Mouse (Mus musculus) liver, embryonic 15.5 days (tissue): ENCODE measurements at regions not wholly inside any gene's neighbourhood (a gene's known extent, or its start where the extent isn't known, plus 50 kb on each side); places are given as distances from the start of the nearest gene placed in this dataset.

Experiments
- ATAC-seq: fragments of 200-750 bp; cut with Nextera tagmentation; 2 replicates; pipeline ENCODE4 v1.8.0; 2017; ENCODE audit warnings: moderate number of reproducible peaks, mild to moderate bottlenecking, moderate library complexity; ENCODE audit not compliant: insufficient read depth
- H3K27ac ChIP-seq: fragments of 300-500 bp; sonication (generic); replicated peaks from 2 replicates; pipeline ENCODE4 v1.5.1; 2015; ENCODE audit warnings: mild to moderate bottlenecking, inconsistent platforms
- H3K27me3 ChIP-seq: fragments of 300-500 bp; sonication (generic); 2 replicates; pipeline ENCODE4 v1.6.1; 2015; ENCODE audit warnings: mild to moderate bottlenecking, inconsistent platforms
- H3K36me3 ChIP-seq: fragments of 300-500 bp; sonication (generic); replicated peaks from 2 replicates; pipeline ENCODE4 v1.6.1; 2015; ENCODE audit warnings: moderate library complexity, mild to moderate bottlenecking, inconsistent platforms
- H3K4me1 ChIP-seq: fragments of 300-500 bp; sonication (generic); replicated peaks from 2 replicates; pipeline ENCODE4 v1.6.1; 2015; ENCODE audit warnings: inconsistent platforms
- H3K4me2 ChIP-seq: fragments of 300-500 bp; sonication (generic); 2 replicates; pipeline ENCODE4 v1.6.1; 2015; ENCODE audit warnings: moderate library complexity, mild to moderate bottlenecking, inconsistent platforms
- H3K4me3 ChIP-seq: fragments of 300-500 bp; sonication (generic); replicated peaks from 2 replicates; pipeline ENCODE4 v1.5.1; 2015; ENCODE audit warnings: mild to moderate bottlenecking, inconsistent platforms
- H3K9ac ChIP-seq: fragments of 300-500 bp; sonication (generic); 2 replicates; pipeline ENCODE4 v1.6.1; 2015; ENCODE audit warnings: moderate library complexity, mild to moderate bottlenecking, inconsistent platforms
- H3K9me3 ChIP-seq: fragments of 300-500 bp; sonication (generic); replicated peaks from 2 replicates; pipeline ENCODE4 v1.6.1; 2016; ENCODE audit warnings: inconsistent platforms
- WGBS: fragments of 180-500 bp; shearing (Covaris S2); methylation state at CpG from one replicate; pipeline ENCODE4 v1.1.7; 2015; ENCODE audit warnings: mixed read lengths; ENCODE audit not compliant: insufficient replicate concordance; 5-methylcytosine and 5-hydroxymethylcytosine counted together

- H3K4me3 ChIP-seq = no peak overlapping the region
- ATAC-seq = no peak
- no peak overlapping the region for H3K27ac ChIP-seq
- no peaks in the 10 kb centered on the region for H3K36me3 ChIP-seq
- no peak overlapping the region for H3K4me2 ChIP-seq
- 31% methylated on average over 6 of the region's 6 CpGs for WGBS
- H3K4me1 ChIP-seq = no peaks in the 10 kb centered on the region
- no peaks in the 10 kb centered on the region for H3K9me3 ChIP-seq
- peaks cover 17% of the 10 kb centered on the region for H3K27me3 ChIP-seq
- H3K9ac ChIP-seq = no peak overlapping the region
These were observed 119.1 kb downstream of the Tle3 start for GRCm38 (mm10) chr9:61491131-61491712.

GRCm38 (mm10) chr9:61489983-61490382 lies 117.8 kb downstream of the Tle3 start:
- H3K36me3 ChIP-seq = no peaks in the 10 kb centered on the region
- H3K27ac ChIP-seq = no peak overlapping the region
- H3K4me2 ChIP-seq = no peak overlapping the region
- 45% methylated on average over 6 of the region's 6 CpGs for WGBS
- H3K9me3 ChIP-seq = no peaks in the 10 kb centered on the region
- no peaks in the 10 kb centered on the region for H3K4me1 ChIP-seq
- no peak overlapping the region for H3K9ac ChIP-seq
- no peak overlapping the region for H3K4me3 ChIP-seq
- no peak for ATAC-seq
- H3K27me3 ChIP-seq = peaks cover 17% of the 10 kb centered on the region

- Histone ChIP-seq H3K4me1 (no peaks in the 10 kb centered on the region), H3K4me3 (no peak overlapping the region), H3K9ac (no peak overlapping the region), H3K9me3 (no peaks in the 10 kb centered on the region), H3K27me3 (peaks cover 17% of the 10 kb centered on the region), H3K4me2 (no peak overlapping the region), H3K27ac (no peak overlapping the region), H3K36me3 (no peaks in the 10 kb centered on the region)
- no peak for ATAC-seq
- 40% methylated on average over 9 of the region's 9 CpGs for WGBS
These were observed 117.0 kb downstream of the Tle3 start for GRCm38 (mm10) chr9:61489147-61489546.

- peaks cover 17% of the 10 kb centered on the region for H3K27me3 ChIP-seq
- H3K27ac ChIP-seq = no peak overlapping the region
- H3K4me1 ChIP-seq = no peaks in the 10 kb centered on the region
- H3K4me3 ChIP-seq = no peak overlapping the region
- H3K4me2 ChIP-seq = no peak overlapping the region
- no peak for ATAC-seq
- H3K36me3 ChIP-seq = no peaks in the 10 kb centered on the region
- no peak overlapping the region for H3K9ac ChIP-seq
- H3K9me3 ChIP-seq = no peaks in the 10 kb centered on the region
- 72% methylated on average over 12 of the region's 12 CpGs for WGBS
These were observed 115.7 kb downstream of the Tle3 start for GRCm38 (mm10) chr9:61487824-61488223.

GRCm38 (mm10) chr9:61487146-61487545 lies 115.0 kb downstream of the Tle3 start:
- H3K27ac ChIP-seq = no peak overlapping the region
- 71% methylated on average over 7 of the region's 7 CpGs for WGBS
- no peaks in the 10 kb centered on the region for H3K9me3 ChIP-seq
- H3K27me3 ChIP-seq = peaks cover 17% of the 10 kb centered on the region
- no peak overlapping the region for H3K4me2 ChIP-seq
- no peaks in the 10 kb centered on the region for H3K36me3 ChIP-seq
- no peak for ATAC-seq
- H3K4me1 ChIP-seq = no peaks in the 10 kb centered on the region
- H3K4me3 ChIP-seq = no peak overlapping the region
- H3K9ac ChIP-seq = no peak overlapping the region

- Histone ChIP-seq H3K4me2 (no peak overlapping the region), H3K27me3 (peaks cover 16% of the 10 kb centered on the region), H3K9ac (no peak overlapping the region), H3K4me3 (no peak overlapping the region), H3K4me1 (no peaks in the 10 kb centered on the region), H3K9me3 (no peaks in the 10 kb centered on the region), H3K27ac (no peak overlapping the region), H3K36me3 (no peaks in the 10 kb centered on the region)
- no peak for ATAC-seq
- 23% methylated on average over 3 of the region's 3 CpGs for WGBS
These were observed 112.2 kb downstream of the Tle3 start for GRCm38 (mm10) chr9:61484391-61484790.

- Histone ChIP-seq H3K4me1 (no peaks in the 10 kb centered on the region), H3K4me2 (no peak overlapping the region), H3K9me3 (no peaks in the 10 kb centered on the region), H3K36me3 (no peaks in the 10 kb centered on the region), H3K4me3 (no peak overlapping the region), H3K27ac (no peak overlapping the region), H3K9ac (no peak overlapping the region), H3K27me3 (no peaks in the 10 kb centered on the region)
- ATAC-seq = no peak
- 31% methylated on average over 6 of the region's 6 CpGs for WGBS
These were observed 107.5 kb downstream of the Tle3 start for GRCm38 (mm10) chr9:61479626-61480025.

- Histone ChIP-seq H3K9me3 (no peaks in the 10 kb centered on the region), H3K27me3 (no peaks in the 10 kb centered on the region), H3K9ac (no peak overlapping the region), H3K4me2 (no peak overlapping the region), H3K27ac (no peak overlapping the region), H3K4me3 (no peak overlapping the region), H3K4me1 (no peaks in the 10 kb centered on the region), H3K36me3 (no peaks in the 10 kb centered on the region)
- no peak for ATAC-seq
- 38% methylated on average over 9 of the region's 9 CpGs for WGBS
These were observed 106.7 kb downstream of the Tle3 start for GRCm38 (mm10) chr9:61478862-61479261.

- H3K4me2 ChIP-seq = no peak overlapping the region
- H3K36me3 ChIP-seq = no peaks in the 10 kb centered on the region
- H3K4me1 ChIP-seq = no peaks in the 10 kb centered on the region
- H3K4me3 ChIP-seq = no peak overlapping the region
- H3K27me3 ChIP-seq = no peaks in the 10 kb centered on the region
- WGBS = 50% methylated on average over 4 of the region's 4 CpGs
- H3K27ac ChIP-seq = no peak overlapping the region
- H3K9me3 ChIP-seq = no peaks in the 10 kb centered on the region
- no peak for ATAC-seq
- no peak overlapping the region for H3K9ac ChIP-seq
These were observed 104.2 kb downstream of the Tle3 start for GRCm38 (mm10) chr9:61476351-61476750.

- Histone ChIP-seq H3K4me1 (no peaks in the 10 kb centered on the region), H3K27me3 (no peaks in the 10 kb centered on the region; the same call in 1 of the 2 replicates), H3K36me3 (no peaks in the 10 kb centered on the region), H3K4me3 (no peak overlapping the region), H3K9ac (no peak overlapping the region), H3K4me2 (no peak overlapping the region), H3K27ac (no peak overlapping the region), H3K9me3 (no peaks in the 10 kb centered on the region)
- 40% methylated on average over 6 of the region's 6 CpGs for WGBS
- ATAC-seq = no peak
These were observed 98.8 kb downstream of the Tle3 start for GRCm38 (mm10) chr9:61470815-61471505.

- Histone ChIP-seq H3K27ac (no peak overlapping the region), H3K9ac (no peak overlapping the region), H3K27me3 (no peaks in the 10 kb centered on the region; the same call in 1 of the 2 replicates), H3K36me3 (no peaks in the 10 kb centered on the region), H3K4me2 (no peak overlapping the region), H3K9me3 (no peaks in the 10 kb centered on the region), H3K4me3 (no peak overlapping the region), H3K4me1 (no peaks in the 10 kb centered on the region)
- WGBS = 58% methylated on average over 11 of the region's 11 CpGs
- no peak for ATAC-seq
These were observed 96.8 kb downstream of the Tle3 start for GRCm38 (mm10) chr9:61468897-61469509.
